ENCODE assay signal across 14 mouse cellular contexts in the genomic region with DNA sequence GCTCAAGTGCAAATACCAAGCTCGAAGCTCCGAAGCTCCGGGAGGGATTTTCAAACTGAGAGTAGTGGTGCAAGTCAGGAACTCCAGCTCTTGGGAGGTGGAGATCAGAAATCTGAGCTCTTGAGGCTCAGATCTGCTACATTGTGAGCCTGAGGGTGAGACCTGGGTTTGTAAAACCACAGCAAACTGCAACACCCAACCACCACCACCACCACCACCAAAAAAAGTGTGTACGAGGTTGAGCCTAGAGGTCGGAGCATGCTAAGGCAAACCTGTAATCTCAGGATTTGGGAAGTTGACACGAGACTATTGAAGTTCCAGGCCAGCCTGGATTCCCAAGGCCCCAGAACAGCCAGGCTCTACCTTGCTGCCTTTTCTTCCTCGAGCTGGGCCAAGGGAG. TPM values are rescaled to one million over a fixed set of nuclear protein-coding genes. Genes with fewer than 3 reads are reported as not detected.
A peak's percentile ranks its signal among the peaks of the same experiment; 100 is the strongest.
DNase-seq lines count a peak whose midpoint lies in the region; ATAC-seq and TF ChIP-seq lines count a peak whose summit lies in the region.
"Had no signal": no experiment of that assay in that cellular context is flagged by ENCODE, and none has a peak within 500 bp of the region (broad histone marks: within the 10 kb centered on the region; RNA-seq: fewer than 3 reads in every experiment).

No protein-coding gene starts in this region.

- H3K36me3 ChIP-seq in heart, embryonic 12.5 days: no peaks in the 10 kb centered on the region
- H3K36me3 ChIP-seq in spleen, adult 2 months (ENCODE audit: control insufficient read depth, insufficient read depth, low read length): no peaks in the 10 kb centered on the region
- no peaks in the 10 kb centered on the region for H3K36me3 ChIP-seq in liver, embryonic 12.5 days
- H3K36me3 ChIP-seq: heart, embryonic 15.5 days had no signal

- TF ChIP-seq POLR2A in spleen, adult 2 months (IDR thresholded peaks at IDR 0.05; ENCODE audit: low read depth, low read length): no peak

- no peak for ATAC-seq in heart, embryonic 12.5 days (ENCODE audit: insufficient number of reproducible peaks, low FRiP score)
- ATAC-seq in liver, embryonic 12.5 days: no peak
- no peak for ATAC-seq in erythroid progenitor cell, adult 5-6 weeks (replicated peaks; ENCODE audit: low FRiP score, poor library complexity, severe bottlenecking)

- TF ChIP-seq CTCF in spleen, adult 2 months (IDR thresholded peaks at IDR 0.05; ENCODE audit: extremely low read depth, insufficient read depth, insufficient read length, insufficient replicate concordance): no peak

- no peak overlapping the region for H3K4me2 ChIP-seq in heart, embryonic 12.5 days
- peak overlapping the region; percentile 66 for H3K4me2 ChIP-seq in liver, embryonic 12.5 days
- H3K4me2 ChIP-seq: forebrain, embryonic 13.5 days; heart, embryonic 15.5 days had no signal

- no peak overlapping the region for H3K4me3 ChIP-seq in heart, embryonic 12.5 days
- H3K4me3 ChIP-seq in spleen, adult 2 months (ENCODE audit: extremely low read depth, insufficient read depth, insufficient read length): no peak overlapping the region
- peak overlapping the region; percentile 27 for H3K4me3 ChIP-seq in liver, embryonic 12.5 days
- H3K4me3 ChIP-seq: forebrain, embryonic 13.5 days; heart, embryonic 15.5 days had no signal

- H3K4me1 ChIP-seq in heart, embryonic 12.5 days (replicated peaks): peaks cover 42% of the 10 kb centered on the region
- peaks cover 6% of the 10 kb centered on the region; the same call in 1 of the 2 replicates for H3K4me1 ChIP-seq in spleen, adult 2 months (ENCODE audit: control insufficient read depth, insufficient read depth, insufficient read length)
- H3K4me1 ChIP-seq in liver, embryonic 12.5 days: peaks cover 81% of the 10 kb centered on the region

- WGBS in heart, embryonic 12.5 days: 46% methylated on average over 7 of the region's 7 CpGs
- WGBS in spleen, adult 2 months: 62% methylated on average over 7 of the region's 7 CpGs
- WGBS in liver, embryonic 12.5 days (ENCODE audit: insufficient replicate concordance): 43% methylated on average over 7 of the region's 7 CpGs

- H3K9ac ChIP-seq in heart, embryonic 12.5 days: no peak overlapping the region
- H3K9ac ChIP-seq in liver, embryonic 12.5 days: peak overlapping the region; percentile 63
- H3K9ac ChIP-seq: forebrain, embryonic 13.5 days; heart, embryonic 15.5 days had no signal

- H3K9me3 ChIP-seq in heart, embryonic 12.5 days (replicated peaks): no peaks in the 10 kb centered on the region
- H3K9me3 ChIP-seq in liver, embryonic 12.5 days (replicated peaks): no peaks in the 10 kb centered on the region
- H3K9me3 ChIP-seq: forebrain, embryonic 13.5 days; heart, embryonic 15.5 days had no signal

- H3K27ac ChIP-seq in heart, embryonic 12.5 days (ENCODE audit: poor library complexity, severe bottlenecking): 0 out of 2 replicates have a peak overlapping the region, but pooled peaks have one; percentile 44
- H3K27ac ChIP-seq in spleen, adult 2 months (ENCODE audit: insufficient read depth, low read length): peak overlapping the region; percentile 32; the same call in 1 of the 2 replicates
- H3K27ac ChIP-seq in liver, embryonic 12.5 days: peak overlapping the region; percentile 97
- H3K27ac ChIP-seq: heart, embryonic 15.5 days had no signal

- no peaks in the 10 kb centered on the region; the same call in 1 of the 2 replicates for H3K27me3 ChIP-seq in heart, embryonic 12.5 days (replicated peaks)
- no peaks in the 10 kb centered on the region for H3K27me3 ChIP-seq in spleen, adult 2 months (ENCODE audit: control insufficient read depth, insufficient read depth, low read length)
- H3K27me3 ChIP-seq in liver, embryonic 12.5 days (replicated peaks): no peaks in the 10 kb centered on the region; the same call in 1 of the 2 replicates
- H3K27me3 ChIP-seq: forebrain, embryonic 13.5 days; heart, embryonic 15.5 days had no signal

- no peak for DNase-seq in heart, adult 8-10 months (ENCODE audit: low spot score)
- no peak for DNase-seq in spleen, adult 2 months (ENCODE audit: low read depth in 1 of 2, low spot score in 2 of 2)
- DNase-seq in spleen, postnatal 36 days (ENCODE audit: low spot score in 2 of 2): no peak
- DNase-seq in layer of hippocampus, adult 9-10 months (ENCODE audit: low spot score): no peak
- no peak for DNase-seq in adrenal gland, postnatal 36 days
- DNase-seq: cerebellum, adult 9-10 months; lung, adult 18-20 months; right cerebral cortex, adult 18-20 months; thymus, postnatal 25 days had no signal

RNA-seq across cellular contexts. Expression of gene Atp2b4, which starts 25.4 kb away (rescaled TPM):
- 24.5 and 29.6 TPM in 2 replicates for polyA plus RNA-seq in heart, embryonic 12.5 days (2016; fragmentation: Nextera tagmentation; extraction: Ambion mirVana)
- 10 to 100 TPM; 15.9 to 20.8 (median 18.8) TPM for total RNA-seq in heart, adult 8-10 months (2022)
- polyA plus RNA-seq in spleen, adult 2 months (2012; rRNA removed): 7.1 and 8.0 TPM in 2 replicates
- 34.1 and 37.6 TPM in 2 replicates for polyA plus RNA-seq in liver, embryonic 12.5 days (2016; fragmentation: Nextera tagmentation; extraction: Ambion mirVana)
- total RNA-seq in adrenal gland, postnatal 36 days (2021): 10 to 100 TPM; 21.8 to 34.7 TPM
- 306 and 370 TPM in 2 replicates for total RNA-seq in erythroid progenitor cell, adult 5-6 weeks (2015; ENCODE audit: low replicate concordance)
- total RNA-seq in erythroid progenitor cell, adult 5-6 weeks (2017; ENCODE audit: low replicate concordance): 354 and 490 TPM in 2 replicates

Comparison
In these comparisons a context has a peak if more than half of its experiments do, and no peak if none do; other contexts are left out.
1. H3K27ac ChIP-seq: peak in every context shown above with its lines; median percentile 97 in liver, embryonic 12.5 days; 44 in heart, embryonic 12.5 days; 32 in spleen, adult 2 months.
2. RNA of gene Atp2b4, which starts 25.4 kb away (total RNA-seq): 306 to 490 TPM in erythroid progenitor cell, adult 5-6 weeks; 21.8 to 34.7 TPM in adrenal gland, postnatal 36 days and 15.9 to 20.8 TPM in heart, adult 8-10 months; every median in the first group is over 4 times any median in the second.